Mouse (Mus musculus) lung, postnatal 0 days (tissue): ENCODE measurements around the gene Sncg. TPM values are rescaled to one million over a fixed set of nuclear protein-coding genes. Genes with fewer than 3 reads are reported as not detected.

Experiments
- ATAC-seq: fragments of 200-750 bp; cut with Nextera tagmentation; 2 replicates; pipeline ENCODE4 v1.8.0; 2017; ENCODE audit warnings: moderate library complexity
- DNase-seq: peaks from one replicate; pipeline ENCODE4 v3.0.0-alpha.2; 2016; ENCODE audit warnings: low spot score
- H3K27ac ChIP-seq: fragments of 300-500 bp; sonication (generic); 2 replicates; pipeline ENCODE4 v1.5.1; 2014; ENCODE audit warnings: antibody characterized with exemption, mild to moderate bottlenecking, low read length, mixed read lengths
- H3K27me3 ChIP-seq: fragments of 300-500 bp; sonication (generic); replicated peaks from 2 replicates; pipeline ENCODE4 v1.6.1; 2014; ENCODE audit warnings: low read length, mixed read lengths; ENCODE audit not compliant: insufficient read depth
- H3K36me3 ChIP-seq: fragments of 300-500 bp; sonication (generic); 2 replicates; pipeline ENCODE4 v1.6.1; 2014; ENCODE audit warnings: low read length, mixed read lengths; ENCODE audit not compliant: insufficient read depth
- H3K4me1 ChIP-seq: fragments of 300-500 bp; sonication (generic); 2 replicates; pipeline ENCODE4 v1.6.1; 2014; ENCODE audit warnings: antibody characterized with exemption, low read depth, low read length, mixed read lengths; ENCODE audit not compliant: insufficient read depth
- H3K4me2 ChIP-seq: fragments of 300-500 bp; sonication (generic); replicated peaks from 2 replicates; pipeline ENCODE4 v1.6.1; 2014; ENCODE audit warnings: low read depth, mild to moderate bottlenecking, low read length, moderate library complexity, mixed read lengths
- H3K4me3 ChIP-seq: fragments of 300-500 bp; sonication (generic); 2 replicates; pipeline ENCODE4 v1.5.1; 2014; ENCODE audit warnings: low read depth, low read length
- H3K9ac ChIP-seq: fragments of 300-500 bp; sonication (generic); replicated peaks from 2 replicates; pipeline ENCODE4 v1.6.1; 2014; ENCODE audit warnings: low read depth, mild to moderate bottlenecking
- H3K9me3 ChIP-seq: fragments of 300-500 bp; sonication (generic); 2 replicates; pipeline ENCODE4 v1.6.1; 2016; ENCODE audit warnings: low read length, mixed read lengths
- CTCF ChIP-seq: IDR thresholded peaks from 2 replicates; pipeline ENCODE4 v1.5.1; 2016; ENCODE audit warnings: antibody characterized with exemption, mild to moderate bottlenecking
- EP300 ChIP-seq: IDR thresholded peaks from 2 replicates; pipeline ENCODE4 v1.6.1; 2016; ENCODE audit warnings: antibody characterized with exemption, mild to moderate bottlenecking, control low read depth
- WGBS: fragments of 180-500 bp; shearing (Covaris S2); extraction: QIAGEN DNeasy Blood & Tissue Kit; methylation state at CpG from one replicate; pipeline ENCODE4 v1.1.7; 2014; 5-methylcytosine and 5-hydroxymethylcytosine counted together
- polyA plus RNA-seq: library from polyadenylated mRNA; unstranded; fragments of >200 nt; fragmentation: Nextera tagmentation; extraction: Ambion mirVana; gene quantifications from 2 replicates; pipeline ENCODE4 v1.2.1, GENCODE M21; 2015

The Sncg gene
- polyA plus RNA-seq, 1 experiment from 2014 or later = 2.2 TPM

GRCm38 (mm10) chr14:34357671-34358455 is 16.7 kb downstream of the Sncg start:
- Histone ChIP-seq H3K4me2 (no peak overlapping the region), H3K4me1 (no peaks in the 10 kb centered on the region), H3K27ac (no peak overlapping the region), H3K9me3 (no peaks in the 10 kb centered on the region), H3K27me3 (no peaks in the 10 kb centered on the region), H3K9ac (no peak overlapping the region), H3K4me3 (no peak overlapping the region), H3K36me3 (no peaks in the 10 kb centered on the region)
- 55% methylated on average over 7 of the region's 7 CpGs for WGBS
- no peak for ATAC-seq
- DNase-seq = no peak
- no peak for TF ChIP-seq CTCF
- no peak for TF ChIP-seq EP300

DNA sequence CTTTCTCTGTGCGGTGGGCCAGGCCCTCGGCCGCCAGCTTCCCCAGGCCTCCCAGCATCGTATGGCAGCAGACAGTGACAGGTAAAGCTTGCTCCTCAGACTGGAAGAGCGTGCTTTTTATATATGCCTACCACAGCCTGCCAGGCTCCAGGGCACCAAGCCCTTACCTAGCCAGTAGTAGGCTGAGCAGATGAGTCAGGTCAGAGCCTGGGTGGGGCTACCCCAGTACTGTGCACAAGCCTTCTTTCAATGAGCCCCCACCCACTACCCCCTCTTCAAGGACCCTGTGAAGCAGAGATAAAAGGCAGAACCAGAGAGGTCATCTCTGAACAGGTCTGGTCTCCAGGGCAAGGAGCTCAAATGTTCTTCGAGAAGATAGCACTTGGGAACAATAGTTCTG is 19.3 kb downstream of the Sncg start, which contains the start of gene Fam25c:
Gene Fam25c (minus strand): TSS at position 133 of the 400 bp plus-strand sequence.
- Histone ChIP-seq H3K4me3 (no peak within 1 kb of the TSS), H3K27me3 (no peaks in the 10 kb centered on the region), H3K36me3 (no peaks in the 10 kb centered on the region), H3K4me2 (no peak within 1 kb of the TSS), H3K9me3 (no peaks in the 10 kb centered on the region), H3K27ac (no peak within 1 kb of the TSS), H3K9ac (no peak within 1 kb of the TSS), H3K4me1 (no peaks in the 10 kb centered on the region)
- peak; percentile 25; the same call in 1 of the 2 replicates for ATAC-seq
- WGBS = 62% methylated on average over 6 of the region's 6 CpGs
- DNase-seq = no peak
- TF ChIP-seq EP300 = no peak
- TF ChIP-seq CTCF = no peak

GRCm38 (mm10) chr14:34354456-34354855 is 20.1 kb downstream of the Sncg start:
- no peaks in the 10 kb centered on the region for H3K27me3 ChIP-seq
- H3K9ac ChIP-seq = no peak overlapping the region
- H3K27ac ChIP-seq = no peak overlapping the region
- DNase-seq (no peak), ATAC-seq (no peak)
- 70% methylated on average over 4 of the region's 4 CpGs for WGBS
- no peaks in the 10 kb centered on the region for H3K9me3 ChIP-seq
- no peaks in the 10 kb centered on the region for H3K4me1 ChIP-seq
- H3K4me3 ChIP-seq = no peak overlapping the region
- TF ChIP-seq EP300 = no peak
- no peak for TF ChIP-seq CTCF
- no peaks in the 10 kb centered on the region for H3K36me3 ChIP-seq
- H3K4me2 ChIP-seq = no peak overlapping the region

GRCm38 (mm10) chr14:34353326-34353725 is 21.3 kb downstream of the Sncg start:
- DNase-seq = peak; percentile 53
- Histone ChIP-seq H3K4me1 (no peaks in the 10 kb centered on the region), H3K27me3 (no peaks in the 10 kb centered on the region), H3K9me3 (no peaks in the 10 kb centered on the region), H3K27ac (no peak overlapping the region), H3K4me2 (no peak overlapping the region), H3K4me3 (no peak overlapping the region), H3K36me3 (no peaks in the 10 kb centered on the region), H3K9ac (no peak overlapping the region)
- ATAC-seq = peak; percentile 16; the same call in 1 of the 2 replicates
- 74% methylated on average over 3 of the region's 3 CpGs for WGBS
- TF ChIP-seq EP300 (no peak), CTCF (no peak)

GRCm38 (mm10) chr14:34352523-34352922 is 22.1 kb downstream of the Sncg start:
- no peak overlapping the region for H3K27ac ChIP-seq
- H3K9me3 ChIP-seq = no peaks in the 10 kb centered on the region
- H3K4me2 ChIP-seq = no peak overlapping the region
- no peaks in the 10 kb centered on the region for H3K36me3 ChIP-seq
- DNase-seq (no peak), ATAC-seq (no peak)
- WGBS = 52% methylated on average over 6 of the region's 6 CpGs
- H3K4me3 ChIP-seq = no peak overlapping the region
- no peak overlapping the region for H3K9ac ChIP-seq
- TF ChIP-seq EP300 (no peak), CTCF (no peak)
- H3K4me1 ChIP-seq = no peaks in the 10 kb centered on the region
- H3K27me3 ChIP-seq = no peaks in the 10 kb centered on the region

DNA sequence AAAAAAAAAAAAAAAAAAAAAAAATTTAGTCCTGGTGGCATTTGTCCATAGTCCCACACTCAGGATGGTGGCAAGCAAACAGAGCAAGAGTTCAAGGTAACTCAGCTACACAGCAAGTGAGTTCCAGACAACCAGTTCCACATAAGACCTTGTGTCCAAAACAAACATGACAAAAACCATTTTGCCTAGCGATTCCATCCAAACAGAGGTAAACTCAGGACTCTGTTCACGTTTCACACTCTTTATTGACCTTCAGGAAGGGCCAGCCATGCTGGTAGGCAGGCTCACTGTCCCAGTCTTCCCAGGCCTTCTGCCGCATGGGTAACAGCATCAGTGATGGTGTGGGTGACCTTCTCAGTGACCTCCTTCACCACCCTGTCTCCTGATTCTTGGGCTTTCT is 22.9 kb downstream of the Sncg start:
- WGBS = 60% methylated on average over 3 of the region's 3 CpGs
- no peak overlapping the region for H3K4me3 ChIP-seq
- DNase-seq (no peak), ATAC-seq (no peak)
- H3K27me3 ChIP-seq = no peaks in the 10 kb centered on the region
- H3K36me3 ChIP-seq = no peaks in the 10 kb centered on the region
- H3K9ac ChIP-seq = no peak overlapping the region
- no peaks in the 10 kb centered on the region for H3K4me1 ChIP-seq
- H3K9me3 ChIP-seq = no peaks in the 10 kb centered on the region
- H3K4me2 ChIP-seq = no peak overlapping the region
- TF ChIP-seq CTCF (no peak), EP300 (no peak)
- no peak overlapping the region for H3K27ac ChIP-seq
